Mouse (Mus musculus): ENCODE data around the gene Gpr65. TPM values are rescaled to one million over a fixed set of nuclear protein-coding genes. Genes with fewer than 3 reads are reported as not detected.

Gpr65 gene
- polyA plus RNA-seq, 1 experiment from 2014 or later: 0.66 TPM

- no peaks in the 10 kb centered on the region for H3K27me3 ChIP-seq
Observed at GRCm38 (mm10) chr12:98258371-98258844, 10.0 kb upstream of the Gpr65 start.

GRCm38 (mm10) chr12:98258845-98259517 is 9.5 kb upstream of the Gpr65 start, which contains the start of gene Galc:
TSS of gene Galc (minus strand) at chr12:98259459.
- Histone ChIP-seq H3K4me3 (replicated peaks) (peak within 1 kb of the TSS; percentile 77), H3K4me1 (replicated peaks) (peaks cover 7% of the 10 kb centered on the region; the same call in 1 of the 2 replicates), H3K4me2 (peak within 1 kb of the TSS; percentile 58), H3K27me3 (no peaks in the 10 kb centered on the region), H3K9me3 (no peaks in the 10 kb centered on the region), H3K9ac (replicated peaks) (peak within 1 kb of the TSS; percentile 89), H3K27ac (peak within 1 kb of the TSS; percentile 96), H3K36me3 (peaks cover 3% of the 10 kb centered on the region; the same call in 1 of the 2 replicates)
- ATAC-seq (ENCODE audit: insufficient number of reproducible peaks, insufficient read depth, low FRiP score, low TSS enrichment, low read depth): peak; percentile 91
- WGBS: under 1% methylated on average over 76 of the region's 76 CpGs

More at GRCm38 (mm10) chr12:98258371-98258844, 10.0 kb upstream of the Gpr65 start:
- Histone ChIP-seq H3K27ac (peak overlapping the region; percentile 96), H3K4me2 (peak overlapping the region; percentile 58), H3K9ac (replicated peaks) (peak overlapping the region; percentile 89), H3K36me3 (peaks cover 7% of the 10 kb centered on the region; the same call in 1 of the 2 replicates), H3K4me1 (replicated peaks) (peaks cover 7% of the 10 kb centered on the region; the same call in 1 of the 2 replicates), H3K9me3 (no peaks in the 10 kb centered on the region), H3K4me3 (replicated peaks) (peak overlapping the region; percentile 77)
- WGBS: under 1% methylated on average over 8 of the region's 8 CpGs
- ATAC-seq (ENCODE audit: insufficient number of reproducible peaks, insufficient read depth, low FRiP score, low TSS enrichment, low read depth): no peak; the same call in 1 of the 2 replicates

- Histone ChIP-seq H3K27me3 (no peaks in the 10 kb centered on the region), H3K4me1 (replicated peaks) (peaks cover 7% of the 10 kb centered on the region; the same call in 1 of the 2 replicates), H3K4me2 (peak overlapping the region; percentile 58), H3K36me3 (peaks cover 3% of the 10 kb centered on the region; the same call in 1 of the 2 replicates), H3K9me3 (no peaks in the 10 kb centered on the region), H3K9ac (replicated peaks) (peak overlapping the region; percentile 89), H3K27ac (peak overlapping the region; percentile 96; the same call in 1 of the 2 replicates), H3K4me3 (replicated peaks) (peak overlapping the region; percentile 77)
- WGBS: 7% methylated on average over 12 of the region's 12 CpGs
- ATAC-seq (ENCODE audit: insufficient number of reproducible peaks, insufficient read depth, low FRiP score, low TSS enrichment, low read depth): no peak
Observed at GRCm38 (mm10) chr12:98259518-98259852, 8.9 kb upstream of the Gpr65 start.

- no peak overlapping the region for H3K9ac ChIP-seq (replicated peaks)
- no peak for ATAC-seq (ENCODE audit: insufficient number of reproducible peaks, insufficient read depth, low FRiP score, low TSS enrichment, low read depth)
- no peaks in the 10 kb centered on the region for H3K9me3 ChIP-seq
- no peaks in the 10 kb centered on the region; the same call in 1 of the 2 replicates for H3K4me1 ChIP-seq (replicated peaks)
- no peak overlapping the region for H3K4me2 ChIP-seq
- no peak overlapping the region for H3K27ac ChIP-seq
- H3K36me3 ChIP-seq: no peaks in the 10 kb centered on the region
- WGBS: 84% methylated on average over 9 of the region's 9 CpGs
- H3K27me3 ChIP-seq: no peaks in the 10 kb centered on the region
- no peak overlapping the region for H3K4me3 ChIP-seq (replicated peaks)
Observed at GRCm38 (mm10) chr12:98265697-98266096, 2.7 kb upstream of the Gpr65 start.

GRCm38 (mm10) chr12:98269791-98270745 is 1.6 kb downstream of the Gpr65 start:
- H3K27ac ChIP-seq: no peak overlapping the region
- H3K36me3 ChIP-seq: no peaks in the 10 kb centered on the region
- no peaks in the 10 kb centered on the region for H3K9me3 ChIP-seq
- 57% methylated on average over 17 of the region's 17 CpGs for whole genome bisulfite sequencing
- peak overlapping the region; percentile 15; the same call in 1 of the 2 replicates for H3K4me2 ChIP-seq
- no peak overlapping the region for H3K4me3 ChIP-seq (replicated peaks)
- H3K27me3 ChIP-seq: no peaks in the 10 kb centered on the region; the same call in 1 of the 2 replicates
- no peaks in the 10 kb centered on the region; the same call in 1 of the 2 replicates for H3K4me1 ChIP-seq (replicated peaks)
- no peak for ATAC-seq (ENCODE audit: insufficient number of reproducible peaks, insufficient read depth, low FRiP score, low TSS enrichment, low read depth)
- H3K9ac ChIP-seq (replicated peaks): no peak overlapping the region

GRCm38 (mm10) chr12:98270810-98271566 is 2.6 kb downstream of the Gpr65 start:
- Histone ChIP-seq H3K9ac (replicated peaks) (no peak overlapping the region), H3K9me3 (no peaks in the 10 kb centered on the region), H3K27ac (no peak overlapping the region), H3K4me3 (replicated peaks) (no peak overlapping the region), H3K27me3 (no peaks in the 10 kb centered on the region; the same call in 1 of the 2 replicates), H3K4me2 (no peak overlapping the region), H3K36me3 (no peaks in the 10 kb centered on the region), H3K4me1 (replicated peaks) (no peaks in the 10 kb centered on the region; the same call in 1 of the 2 replicates)
- no peak for ATAC-seq (ENCODE audit: insufficient number of reproducible peaks, insufficient read depth, low FRiP score, low TSS enrichment, low read depth)
- 64% methylated on average over 12 of the region's 12 CpGs for WGBS

- no peak overlapping the region for H3K27ac ChIP-seq
- ATAC-seq (ENCODE audit: insufficient number of reproducible peaks, insufficient read depth, low FRiP score, low TSS enrichment, low read depth): no peak
- 83% methylated on average over 7 of the region's 7 CpGs for WGBS
Observed at GRCm38 (mm10) chr12:98272433-98272832, 4.0 kb downstream of the Gpr65 start.

GRCm38 (mm10) chr12:98280530-98280929 is 12.1 kb downstream of the Gpr65 start:
- WGBS: 35% methylated on average over 5 of the region's 5 CpGs
- no peak for ATAC-seq (ENCODE audit: insufficient number of reproducible peaks, insufficient read depth, low FRiP score, low TSS enrichment, low read depth)
- H3K9me3 ChIP-seq: no peaks in the 10 kb centered on the region

More at GRCm38 (mm10) chr12:98272433-98272832, 4.0 kb downstream of the Gpr65 start:
- no peaks in the 10 kb centered on the region for H3K9me3 ChIP-seq
- H3K4me3 ChIP-seq (replicated peaks): no peak overlapping the region
- no peaks in the 10 kb centered on the region; the same call in 1 of the 2 replicates for H3K27me3 ChIP-seq
- H3K36me3 ChIP-seq: no peaks in the 10 kb centered on the region
- H3K4me2 ChIP-seq: no peak overlapping the region
- H3K9ac ChIP-seq (replicated peaks): no peak overlapping the region
- no peaks in the 10 kb centered on the region; the same call in 1 of the 2 replicates for H3K4me1 ChIP-seq (replicated peaks)

GRCm38 (mm10) chr12:98280996-98281395 is 12.6 kb downstream of the Gpr65 start:
- H3K4me1 ChIP-seq (replicated peaks): no peaks in the 10 kb centered on the region
- H3K27ac ChIP-seq: no peak overlapping the region
- no peaks in the 10 kb centered on the region for H3K36me3 ChIP-seq
- ATAC-seq (ENCODE audit: insufficient number of reproducible peaks, insufficient read depth, low FRiP score, low TSS enrichment, low read depth): no peak
- no peaks in the 10 kb centered on the region for H3K9me3 ChIP-seq
- H3K4me2 ChIP-seq: no peak overlapping the region
- no peak overlapping the region for H3K4me3 ChIP-seq (replicated peaks)
- 71% methylated on average over 8 of the region's 8 CpGs for WGBS
- H3K27me3 ChIP-seq: no peaks in the 10 kb centered on the region
- no peak overlapping the region for H3K9ac ChIP-seq (replicated peaks)

More at GRCm38 (mm10) chr12:98280530-98280929, 12.1 kb downstream of the Gpr65 start:
- no peaks in the 10 kb centered on the region for H3K27me3 ChIP-seq
- H3K9ac ChIP-seq (replicated peaks): no peak overlapping the region
- H3K4me1 ChIP-seq (replicated peaks): no peaks in the 10 kb centered on the region
- no peak overlapping the region for H3K4me3 ChIP-seq (replicated peaks)
- no peak overlapping the region for H3K27ac ChIP-seq
- no peak overlapping the region for H3K4me2 ChIP-seq
- H3K36me3 ChIP-seq: no peaks in the 10 kb centered on the region

GRCm38 (mm10) chr12:98282776-98283486 is 14.5 kb downstream of the Gpr65 start:
- Histone ChIP-seq H3K27ac (no peak overlapping the region), H3K4me3 (replicated peaks) (no peak overlapping the region), H3K9me3 (no peaks in the 10 kb centered on the region), H3K27me3 (no peaks in the 10 kb centered on the region), H3K4me1 (replicated peaks) (no peaks in the 10 kb centered on the region), H3K9ac (replicated peaks) (no peak overlapping the region), H3K4me2 (no peak overlapping the region), H3K36me3 (no peaks in the 10 kb centered on the region)
- 83% methylated on average over 14 of the region's 14 CpGs for WGBS
- ATAC-seq (ENCODE audit: insufficient number of reproducible peaks, insufficient read depth, low FRiP score, low TSS enrichment, low read depth): no peak

Measured in limb, embryonic 12.5 days (tissue).